Mouse (Mus musculus): ENCODE results near the gene Primpol.

Gene Primpol

GRCm38 (mm10) chr8:46616879-46617689, at the start of gene Primpol, which contains the start of gene Casp3:
Primpol (minus strand) TSS chr8:46617212.
Casp3 (plus strand) TSS chr8:46617291.
- DNase-seq (ENCODE audit: low spot score in 2 of 2): peak; percentile 95 to 96

- DNase-seq (ENCODE audit: low spot score in 2 of 2): no peak
Observed at GRCm38 (mm10) chr8:46655919-46656318, 38.9 kb upstream of the Primpol start.

GRCm38 (mm10) chr8:46651872-46652271, 34.9 kb upstream of the Primpol start:
- DNase-seq (ENCODE audit: low spot score in 2 of 2): no peak

- no peak for DNase-seq (ENCODE audit: low spot score in 2 of 2)
Observed at GRCm38 (mm10) chr8:46648421-46648820, 31.4 kb upstream of the Primpol start.

GRCm38 (mm10) chr8:46641272-46641671, 24.3 kb upstream of the Primpol start:
- DNase-seq (ENCODE audit: low spot score in 2 of 2): peak; percentile 12 to 44

GRCm38 (mm10) chr8:46639852-46640251, 22.8 kb upstream of the Primpol start:
- DNase-seq (ENCODE audit: low spot score in 2 of 2): no peak

- DNase-seq (ENCODE audit: low spot score in 2 of 2): no peak
Observed at GRCm38 (mm10) chr8:46639010-46639571, 22.1 kb upstream of the Primpol start.

GRCm38 (mm10) chr8:46630932-46631331, 13.9 kb upstream of the Primpol start:
- DNase-seq (ENCODE audit: low spot score in 2 of 2): no peak

GRCm38 (mm10) chr8:46630422-46630821, 13.4 kb upstream of the Primpol start:
- DNase-seq (ENCODE audit: low spot score in 2 of 2): no peak

- peak; percentile 25 to 50 for DNase-seq (ENCODE audit: low spot score in 2 of 2)
Observed at GRCm38 (mm10) chr8:46628645-46629044, 11.6 kb upstream of the Primpol start.

- no peak for DNase-seq (ENCODE audit: low spot score in 2 of 2)
Observed at GRCm38 (mm10) chr8:46627881-46628280, 10.9 kb upstream of the Primpol start.

- DNase-seq (ENCODE audit: low spot score in 2 of 2): peak in 1 of 2 experiments; percentile 19
Observed at GRCm38 (mm10) chr8:46626642-46627041, 9.6 kb upstream of the Primpol start.

GRCm38 (mm10) chr8:46625166-46625565, 8.2 kb upstream of the Primpol start:
- peak in 1 of 2 experiments; percentile 26 for DNase-seq (ENCODE audit: low spot score in 2 of 2)

GRCm38 (mm10) chr8:46622446-46623270, 5.6 kb upstream of the Primpol start:
- no peak for DNase-seq (ENCODE audit: low spot score in 2 of 2)

GRCm38 (mm10) chr8:46618639-46619320, 1.8 kb upstream of the Primpol start:
- no peak for DNase-seq (ENCODE audit: low spot score in 2 of 2)

GRCm38 (mm10) chr8:46617690-46618620, 943 bp upstream of the Primpol start:
- DNase-seq (ENCODE audit: low spot score in 2 of 2): peak; percentile 27 to 31

GRCm38 (mm10) chr8:46615936-46616335, 1.1 kb downstream of the Primpol start:
- DNase-seq (ENCODE audit: low spot score in 2 of 2): no peak

GRCm38 (mm10) chr8:46613377-46613776, 3.6 kb downstream of the Primpol start:
- no peak for DNase-seq (ENCODE audit: low spot score in 2 of 2)

- DNase-seq (ENCODE audit: low spot score in 2 of 2): no peak
Observed at GRCm38 (mm10) chr8:46612913-46613312, 4.1 kb downstream of the Primpol start.

GRCm38 (mm10) chr8:46611557-46611956, 5.5 kb downstream of the Primpol start:
- DNase-seq (ENCODE audit: low spot score in 2 of 2): no peak

- no peak for DNase-seq (ENCODE audit: low spot score in 2 of 2)
Observed at GRCm38 (mm10) chr8:46606930-46607329, 10.1 kb downstream of the Primpol start.
